Mouse (Mus musculus) mouse embryonic stem cell (cell line): ENCODE measurements around the gene Bcas3.

Source experiments
- in situ Hi-C, 2 experiments: fragments of 300-500 bp; cut with MboI; formaldehyde crosslinking; loops; 1 replicate in 1 of 2; 3 replicates in 1 of 2; pipeline ENCODE4 v1.14.3; 2019 to 2020; ENCODE audit warnings: low sequenced_read_pairs in 2 of 2, low pct_unique_long_range_greater_than_20kb in 1 of 2, mixed read lengths in 1 of 2; ENCODE audit not compliant: unreplicated experiment in 1 of 2

The Bcas3 gene

GRCm38 (mm10) chr11:85361621-85362020 is 8.7 kb downstream of the Bcas3 start:
- in situ Hi-C loops, result no loop called here

- in situ Hi-C loops, result no loop called here
These were observed 13.2 kb downstream of the Bcas3 start for GRCm38 (mm10) chr11:85366168-85366567.

- in situ Hi-C loops, result no loop called here
These were observed 14.9 kb downstream of the Bcas3 start for GRCm38 (mm10) chr11:85367823-85368222.

GRCm38 (mm10) chr11:85379091-85379490 is 26.1 kb downstream of the Bcas3 start:
- in situ Hi-C loops, result loop anchor here (25.0 kb wide), 2 partner anchors 433 to 458 kb away; partner anchors contain the start of gene Tbx2 (in 1 of the 2)

DNA sequence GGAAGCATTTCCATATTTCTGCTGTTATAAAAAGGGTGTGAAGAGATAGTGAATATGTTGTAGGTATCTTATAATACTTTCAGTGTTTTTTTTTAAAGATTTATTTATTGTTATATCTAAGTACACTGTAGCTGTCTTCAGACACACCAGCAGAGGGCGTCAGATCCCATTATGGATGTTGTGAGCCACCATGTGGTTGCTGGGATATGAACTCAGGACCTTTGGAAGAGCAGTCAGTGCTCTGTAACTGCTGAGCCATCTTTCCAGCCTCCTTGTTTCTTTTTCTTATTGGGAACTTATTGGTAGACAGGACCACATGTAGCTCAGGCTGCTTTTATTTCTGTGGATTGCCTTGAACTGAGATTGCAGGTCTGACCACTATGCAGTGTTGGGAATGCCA is 27.1 kb downstream of the Bcas3 start:
- in situ Hi-C loops, result loop anchor here (5.0 to 25.0 kb wide), 3 partner anchors 102 to 457 kb away; partner anchors contain the start of gene Tbx2 (in 1 of the 2)

DNA sequence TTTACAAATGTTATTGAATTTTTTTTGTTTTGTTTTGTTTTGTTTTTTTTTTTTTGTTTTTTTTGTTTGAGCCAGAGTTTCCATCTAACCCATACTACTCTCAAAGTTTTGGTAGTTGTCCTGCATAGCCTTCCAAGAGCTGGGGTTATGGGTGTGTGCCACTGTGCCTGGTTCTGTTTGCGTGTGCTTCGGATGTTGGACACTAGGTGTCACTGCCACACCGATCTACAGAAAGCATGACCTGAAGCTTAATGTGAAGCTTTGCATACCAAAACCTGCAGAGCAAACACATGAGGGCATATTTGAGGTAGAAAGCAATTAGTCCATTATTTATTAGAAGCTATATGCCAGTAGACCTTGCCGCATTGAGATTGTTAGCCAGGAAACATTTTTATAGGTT is 29.1 kb downstream of the Bcas3 start:
- in situ Hi-C loops, result loop anchor here (5.0 to 25.0 kb wide), 3 partner anchors 100 to 455 kb away; partner anchors contain the start of gene Tbx2 (in 1 of the 2)

DNA sequence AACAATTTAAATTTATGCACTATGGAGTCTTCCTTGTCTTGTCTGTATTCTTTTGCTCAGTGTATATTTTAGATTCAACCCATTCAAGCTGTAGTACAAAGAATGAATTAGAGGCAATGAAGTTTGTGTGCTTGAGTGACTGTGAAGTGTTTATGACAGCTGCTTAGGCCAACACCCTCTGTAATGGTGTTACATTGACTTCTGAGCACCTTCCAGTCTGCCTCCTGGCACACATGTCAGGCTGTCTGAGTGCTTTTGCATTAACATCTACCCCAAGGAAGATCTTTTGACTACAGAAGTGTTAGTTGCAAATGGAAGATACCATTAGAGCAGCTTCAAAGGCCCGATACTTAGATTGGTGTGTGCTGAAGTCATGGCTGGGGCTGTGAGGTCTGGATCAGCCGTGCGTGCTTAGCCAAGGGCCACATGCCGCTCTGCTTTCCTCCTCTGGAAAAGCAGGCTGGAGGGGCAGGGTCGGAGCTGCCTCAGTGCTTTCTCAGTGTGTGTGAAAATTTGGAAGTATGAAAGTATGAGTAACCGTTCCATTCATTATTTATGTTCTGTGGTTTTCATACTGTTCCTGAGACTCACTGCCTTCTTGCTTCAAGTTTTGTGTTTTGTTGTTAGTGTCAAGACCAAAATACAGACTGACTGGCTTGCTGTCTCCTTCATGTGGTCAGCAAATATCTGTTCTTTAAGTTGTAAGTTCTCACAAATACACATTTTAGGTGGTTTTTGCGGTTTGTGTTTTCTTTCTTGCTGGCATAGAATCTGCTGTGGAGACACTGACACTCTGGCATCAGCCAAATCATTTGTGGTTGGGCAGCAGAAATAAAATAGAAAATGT is 31.2 kb downstream of the Bcas3 start:
- in situ Hi-C loops, result loop anchor here (5.0 to 25.0 kb wide), 3 partner anchors 98 to 453 kb away; partner anchors contain the start of gene Tbx2 (in 1 of the 2)

- in situ Hi-C loops, result loop anchor here (25.0 kb wide), 2 partner anchors 420 to 445 kb away; partner anchors contain the start of gene Tbx2 (in 1 of the 2)
These were observed 39.4 kb downstream of the Bcas3 start for GRCm38 (mm10) chr11:85392179-85392863.

- in situ Hi-C loops, result loop anchor here (25.0 kb wide), 2 partner anchors 419 to 444 kb away; partner anchors contain the start of gene Tbx2 (in 1 of the 2)
These were observed 39.9 kb downstream of the Bcas3 start for GRCm38 (mm10) chr11:85392864-85393220.

DNA sequence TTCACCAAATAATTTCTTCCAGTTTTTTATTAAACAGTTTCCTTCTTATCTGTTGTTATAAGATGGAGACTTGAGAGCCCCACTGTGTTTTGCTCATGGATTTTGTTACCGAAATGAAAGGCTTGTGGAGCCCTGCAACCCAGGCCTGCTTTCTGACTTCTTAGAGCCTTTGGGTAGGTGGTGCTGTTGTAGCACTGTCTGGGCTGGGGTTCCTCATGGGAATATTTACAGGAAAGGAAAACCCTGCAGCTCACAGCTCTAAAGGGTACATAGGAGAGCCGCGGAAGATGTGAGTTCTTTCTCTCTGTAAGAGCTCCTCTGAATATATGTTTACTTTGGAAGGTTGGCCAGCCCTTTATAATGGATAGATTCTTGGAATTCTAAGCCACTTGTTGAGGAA is 41.0 kb downstream of the Bcas3 start:
- in situ Hi-C loops, result loop anchor here (25.0 kb wide), 2 partner anchors 418 to 443 kb away; partner anchors contain the start of gene Tbx2 (in 1 of the 2)

DNA sequence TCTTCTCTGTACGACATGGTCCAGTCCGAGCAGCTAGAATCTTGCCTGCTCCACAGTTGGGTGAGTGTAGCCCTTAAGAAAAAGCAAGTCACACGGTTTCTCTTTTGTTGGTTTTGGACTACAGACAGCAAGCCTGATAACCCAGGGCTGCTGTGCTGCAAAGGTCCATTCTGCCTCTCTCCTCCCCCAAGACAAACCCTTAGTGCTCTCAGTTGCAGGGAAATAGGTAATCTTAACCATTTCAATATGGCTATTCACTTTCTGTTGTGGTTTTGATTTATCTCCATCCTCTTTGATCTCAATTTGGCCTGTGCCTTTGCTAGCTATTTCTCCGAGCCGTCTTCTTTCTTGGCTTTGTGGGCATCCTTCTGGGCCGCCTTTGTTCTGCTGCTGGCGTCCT is 42.4 kb downstream of the Bcas3 start:
- in situ Hi-C loops, result loop anchor here (25.0 kb wide), 2 partner anchors 417 to 442 kb away; partner anchors contain the start of gene Tbx2 (in 1 of the 2)

DNA sequence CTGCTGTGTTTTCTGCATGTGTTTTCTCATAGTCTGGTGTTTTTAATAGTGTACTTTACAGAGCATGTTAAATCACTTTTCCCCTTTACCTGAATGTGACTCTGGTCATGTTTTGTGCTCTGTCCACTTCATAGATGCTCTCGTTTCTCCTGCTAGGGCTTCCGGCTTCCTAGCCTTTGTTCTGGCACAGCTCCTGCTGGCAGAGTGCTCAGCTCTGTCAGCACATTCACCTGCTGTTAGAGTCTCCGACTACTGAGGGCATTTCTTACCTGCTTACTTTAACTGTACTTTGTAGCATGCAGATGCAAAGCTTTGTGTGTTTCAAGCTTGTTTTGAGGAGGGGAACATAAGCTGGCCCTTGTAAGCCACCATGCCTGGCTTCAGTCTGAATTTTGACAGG is 53.6 kb downstream of the Bcas3 start:
- in situ Hi-C loops, result no loop called here

DNA sequence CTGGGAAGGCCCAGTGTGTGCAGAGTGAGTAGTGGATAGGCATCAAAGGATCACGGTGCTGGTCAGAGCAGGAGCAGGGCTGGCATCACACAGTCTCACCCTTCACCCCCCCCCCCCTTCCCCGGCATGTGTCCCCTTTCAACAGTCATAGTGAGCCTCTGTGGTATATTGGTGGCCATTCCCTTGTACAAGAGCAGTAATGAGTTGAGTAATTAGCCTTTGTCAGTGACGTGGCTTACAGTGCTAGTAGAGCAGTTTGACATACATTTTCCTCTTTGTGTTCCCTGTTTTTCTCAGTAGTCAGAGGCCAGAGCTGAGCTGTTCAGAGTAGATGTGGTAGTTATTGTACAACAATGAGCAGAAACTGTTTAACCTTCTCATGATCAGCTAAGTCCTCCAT is 54.7 kb downstream of the Bcas3 start:
- in situ Hi-C loops, result no loop called here

GRCm38 (mm10) chr11:85412319-85412718 is 59.4 kb downstream of the Bcas3 start:
- in situ Hi-C loops, result no loop called here

- in situ Hi-C loops, result no loop called here
These were observed 61.5 kb downstream of the Bcas3 start for GRCm38 (mm10) chr11:85414476-85414875.

DNA sequence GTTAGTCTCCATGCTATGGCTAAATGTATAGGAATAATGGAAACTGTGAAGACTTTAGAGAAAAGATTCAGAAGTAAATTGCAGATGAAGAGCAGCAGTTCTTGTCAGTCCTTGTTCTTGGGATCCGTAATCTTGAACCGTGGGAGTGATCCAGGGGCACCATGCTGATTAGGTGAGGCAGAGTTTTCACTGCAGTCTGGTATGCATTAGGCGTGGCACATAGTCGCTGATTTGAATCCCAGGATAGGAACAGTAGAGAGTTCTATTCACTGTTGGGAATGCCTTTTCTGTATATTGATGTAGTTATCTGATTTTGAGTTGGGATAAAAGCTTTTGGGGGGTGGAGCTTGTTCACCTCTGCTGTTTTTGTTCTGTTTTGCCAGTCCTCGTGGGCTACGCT is 74.4 kb downstream of the Bcas3 start:
- in situ Hi-C loops, result no loop called here

- in situ Hi-C loops, result no loop called here
These were observed 75.3 kb downstream of the Bcas3 start for GRCm38 (mm10) chr11:85428227-85428626.

GRCm38 (mm10) chr11:85430743-85431448 is 77.9 kb downstream of the Bcas3 start:
- in situ Hi-C loops, result loop anchor here in 1 of 2 experiments (10.0 kb wide), 1 partner anchor 356 kb away; no protein-coding TSS in a partner anchor
